Mouse (Mus musculus): ENCODE results near the gene Mapk14. TPM values are rescaled to one million over a fixed set of nuclear protein-coding genes. Genes with fewer than 3 reads are reported as not detected.
A peak's percentile ranks its signal among the peaks of the same experiment; 100 is the strongest.

Mapk14 gene
- polyA plus RNA-seq (2011; ENCODE audit: insufficient read length, low read depth, missing spikeins): 72.0 and 76.5 TPM in 2 replicates

- TF ChIP-seq CTCF (IDR thresholded peaks at IDR 0.05; ENCODE audit: borderline replicate concordance, insufficient read depth, low read length): peak; percentile 57; the same call in 1 of the 2 replicates
- TF ChIP-seq POLR2A (IDR thresholded peaks at IDR 0.05; ENCODE audit: low read depth, low read length): peak; percentile 93
Measured at GRCm38 (mm10) chr17:28690776-28691686, at the start of gene Mapk14. Gene Mapk14 (plus strand): TSS chr17:28691329.

GRCm38 (mm10) chr17:28643697-28644096 lies 47.4 kb upstream of the Mapk14 start:
- Histone ChIP-seq H3K4me3 (ENCODE audit: insufficient read depth, low read length) (no peak overlapping the region), H3K4me1 (ENCODE audit: control insufficient read depth, insufficient read depth, low read length) (no peaks in the 10 kb centered on the region), H3K27ac (ENCODE audit: insufficient read depth, low read length) (no peak overlapping the region)
- TF ChIP-seq POLR2A (IDR thresholded peaks at IDR 0.05; ENCODE audit: low read depth, low read length): no peak
- TF ChIP-seq CTCF (IDR thresholded peaks at IDR 0.05; ENCODE audit: borderline replicate concordance, insufficient read depth, low read length): no peak

More at GRCm38 (mm10) chr17:28690776-28691686, at the start of gene Mapk14:
- H3K4me1 ChIP-seq (ENCODE audit: control insufficient read depth, insufficient read depth, low read length): peaks cover 7% of the 10 kb centered on the region
- peak within 1 kb of the TSS; percentile 74 for H3K27ac ChIP-seq (ENCODE audit: insufficient read depth, low read length)
- H3K4me3 ChIP-seq (ENCODE audit: insufficient read depth, low read length): peak within 1 kb of the TSS; percentile 87

- no peak for TF ChIP-seq POLR2A (IDR thresholded peaks at IDR 0.05; ENCODE audit: low read depth, low read length)
- no peak for TF ChIP-seq CTCF (IDR thresholded peaks at IDR 0.05; ENCODE audit: borderline replicate concordance, insufficient read depth, low read length)
- H3K27ac ChIP-seq (ENCODE audit: insufficient read depth, low read length): no peak overlapping the region
- H3K4me1 ChIP-seq (ENCODE audit: control insufficient read depth, insufficient read depth, low read length): no peaks in the 10 kb centered on the region
Measured at GRCm38 (mm10) chr17:28644112-28644511, 47.0 kb upstream of the Mapk14 start.

GRCm38 (mm10) chr17:28646221-28646620 lies 44.9 kb upstream of the Mapk14 start:
- Histone ChIP-seq H3K4me1 (ENCODE audit: control insufficient read depth, insufficient read depth, low read length) (no peaks in the 10 kb centered on the region), H3K27ac (ENCODE audit: insufficient read depth, low read length) (no peak overlapping the region), H3K4me3 (ENCODE audit: insufficient read depth, low read length) (no peak overlapping the region)
- no peak for TF ChIP-seq POLR2A (IDR thresholded peaks at IDR 0.05; ENCODE audit: low read depth, low read length)
- TF ChIP-seq CTCF (IDR thresholded peaks at IDR 0.05; ENCODE audit: borderline replicate concordance, insufficient read depth, low read length): no peak

More at GRCm38 (mm10) chr17:28644112-28644511, 47.0 kb upstream of the Mapk14 start:
- H3K4me3 ChIP-seq (ENCODE audit: insufficient read depth, low read length): no peak overlapping the region

DNA sequence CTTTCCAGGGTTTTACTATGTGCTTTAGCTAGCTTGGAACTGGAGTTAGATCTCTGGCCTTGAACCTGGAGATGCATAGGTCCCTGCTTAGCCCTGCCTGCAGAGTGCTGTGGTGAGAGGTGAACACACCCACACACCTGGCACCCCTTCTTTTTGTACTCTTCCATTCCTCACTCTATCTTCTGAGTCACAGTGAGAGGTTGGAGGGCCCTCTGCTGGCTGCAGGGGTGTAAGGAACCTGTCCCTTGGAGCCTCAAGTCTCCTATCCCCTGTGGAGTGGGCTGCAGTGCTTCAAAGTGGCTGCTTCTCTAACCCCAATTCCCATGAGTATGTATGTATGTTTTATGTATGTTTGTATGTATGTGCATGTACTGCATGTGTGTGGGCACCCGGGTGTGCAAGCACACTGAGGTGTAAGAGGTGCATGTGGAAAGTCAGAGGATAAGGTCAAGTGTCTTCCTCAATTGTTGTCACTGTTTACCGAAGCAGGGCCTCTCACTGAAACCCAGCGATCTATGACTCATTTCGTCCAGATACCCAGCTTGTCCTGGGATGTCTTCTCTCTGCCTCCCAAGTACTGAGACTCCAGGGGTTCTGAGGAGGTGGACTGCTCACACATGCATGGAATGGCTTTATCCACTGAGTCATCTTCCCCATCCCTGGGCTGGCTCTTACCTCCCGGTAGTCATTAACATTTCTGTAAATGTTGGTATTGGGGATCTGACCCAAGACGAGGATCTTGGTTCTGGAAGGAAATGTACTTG lies 42.3 kb upstream of the Mapk14 start:
- TF ChIP-seq CTCF (IDR thresholded peaks at IDR 0.05; ENCODE audit: borderline replicate concordance, insufficient read depth, low read length) (peak; percentile 34; the same call in 1 of the 2 replicates), POLR2A (IDR thresholded peaks at IDR 0.05; ENCODE audit: low read depth, low read length) (no peak)
- H3K27ac ChIP-seq (ENCODE audit: insufficient read depth, low read length): no peak overlapping the region
- H3K4me3 ChIP-seq (ENCODE audit: insufficient read depth, low read length): no peak overlapping the region
- H3K4me1 ChIP-seq (ENCODE audit: control insufficient read depth, insufficient read depth, low read length): no peaks in the 10 kb centered on the region

DNA sequence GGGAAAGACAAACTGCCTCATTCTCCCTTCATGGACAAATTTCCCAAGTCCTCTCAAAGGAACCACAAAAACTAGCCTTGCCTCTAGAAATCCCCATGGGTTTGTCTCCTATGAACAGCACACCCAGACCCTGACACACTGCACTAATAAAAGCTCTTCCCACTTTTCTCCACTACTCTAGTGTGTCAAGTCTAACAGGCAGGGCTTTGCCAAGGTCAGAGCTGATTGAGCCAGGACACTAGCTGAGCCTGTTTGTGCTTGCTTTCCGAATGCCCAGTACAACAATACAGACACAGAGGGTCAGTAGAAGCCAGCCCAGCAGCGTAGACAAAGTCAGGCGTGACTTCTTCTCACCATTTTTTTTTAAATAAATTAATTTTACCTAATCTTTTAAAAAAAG lies 40.9 kb upstream of the Mapk14 start:
- H3K4me3 ChIP-seq (ENCODE audit: insufficient read depth, low read length): no peak overlapping the region
- no peak overlapping the region for H3K27ac ChIP-seq (ENCODE audit: insufficient read depth, low read length)
- TF ChIP-seq POLR2A (IDR thresholded peaks at IDR 0.05; ENCODE audit: low read depth, low read length) (no peak), CTCF (IDR thresholded peaks at IDR 0.05; ENCODE audit: borderline replicate concordance, insufficient read depth, low read length) (no peak)
- no peaks in the 10 kb centered on the region for H3K4me1 ChIP-seq (ENCODE audit: control insufficient read depth, insufficient read depth, low read length)

GRCm38 (mm10) chr17:28657936-28658335 lies 33.2 kb upstream of the Mapk14 start:
- TF ChIP-seq CTCF (IDR thresholded peaks at IDR 0.05; ENCODE audit: borderline replicate concordance, insufficient read depth, low read length) (no peak), POLR2A (IDR thresholded peaks at IDR 0.05; ENCODE audit: low read depth, low read length) (no peak)
- Histone ChIP-seq H3K4me1 (ENCODE audit: control insufficient read depth, insufficient read depth, low read length) (no peaks in the 10 kb centered on the region), H3K27ac (ENCODE audit: insufficient read depth, low read length) (no peak overlapping the region), H3K4me3 (ENCODE audit: insufficient read depth, low read length) (no peak overlapping the region)

DNA sequence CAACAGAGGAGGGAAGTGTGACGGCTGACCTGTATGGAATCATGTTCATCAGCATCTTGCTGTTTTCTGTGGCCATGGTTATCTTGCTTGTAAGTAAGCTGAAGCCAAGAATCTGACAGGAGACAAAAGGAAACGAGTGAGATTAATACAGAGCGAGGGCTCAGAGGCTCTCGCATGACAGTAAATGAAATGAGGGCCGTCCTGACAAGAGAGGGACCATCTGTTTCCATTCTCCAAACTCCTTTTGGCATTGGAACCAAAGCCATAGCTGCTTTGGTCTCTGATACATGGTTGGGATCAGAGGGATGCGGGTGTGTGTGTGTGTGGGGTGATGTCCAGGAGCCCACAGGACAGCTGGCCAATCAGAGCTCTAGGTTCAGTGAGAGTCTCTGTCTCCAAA lies 31.6 kb upstream of the Mapk14 start:
- TF ChIP-seq CTCF (IDR thresholded peaks at IDR 0.05; ENCODE audit: borderline replicate concordance, insufficient read depth, low read length) (no peak), POLR2A (IDR thresholded peaks at IDR 0.05; ENCODE audit: low read depth, low read length) (no peak)
- H3K4me3 ChIP-seq (ENCODE audit: insufficient read depth, low read length): no peak overlapping the region
- H3K27ac ChIP-seq (ENCODE audit: insufficient read depth, low read length): no peak overlapping the region
- no peaks in the 10 kb centered on the region for H3K4me1 ChIP-seq (ENCODE audit: control insufficient read depth, insufficient read depth, low read length)

DNA sequence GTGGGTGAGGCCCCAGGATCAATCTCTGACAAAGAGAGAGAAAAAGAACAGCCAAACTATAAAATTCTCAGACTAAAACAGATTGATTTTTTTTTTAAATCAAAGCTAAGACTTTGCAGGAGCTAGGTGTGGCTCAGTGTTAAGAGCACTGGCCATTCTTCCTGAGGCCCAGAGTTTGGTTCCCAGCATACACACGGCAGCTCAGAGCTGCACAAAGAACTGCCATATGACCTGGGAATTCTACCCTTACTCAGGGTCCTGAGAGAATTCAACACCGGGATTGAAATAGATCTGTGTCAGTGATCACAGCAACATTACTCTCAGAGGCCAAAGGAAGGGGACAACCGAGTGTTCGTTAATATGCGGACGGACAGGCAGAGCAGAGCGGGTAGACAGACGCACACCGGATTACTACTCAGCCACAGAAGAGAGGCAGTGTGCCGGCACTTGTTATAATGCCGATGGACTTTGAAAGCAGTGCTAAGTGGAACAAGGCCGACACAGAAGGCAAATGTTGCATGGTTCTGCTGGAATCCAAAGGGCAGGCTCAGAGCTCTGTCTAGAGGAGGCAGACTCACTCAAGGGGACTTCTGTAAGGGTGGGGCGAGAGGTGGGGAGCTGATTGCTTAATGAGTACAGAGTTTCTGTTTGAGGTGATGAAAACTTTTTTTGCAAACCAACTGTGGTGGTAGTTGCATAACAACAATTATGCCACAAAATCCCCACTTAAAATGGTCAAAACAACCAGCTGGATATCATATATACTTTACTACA lies 8.6 kb upstream of the Mapk14 start:
- no peak for TF ChIP-seq POLR2A (IDR thresholded peaks at IDR 0.05; ENCODE audit: low read depth, low read length)
- TF ChIP-seq CTCF (IDR thresholded peaks at IDR 0.05; ENCODE audit: borderline replicate concordance, insufficient read depth, low read length): no peak
- Histone ChIP-seq H3K4me1 (ENCODE audit: control insufficient read depth, insufficient read depth, low read length) (no peaks in the 10 kb centered on the region), H3K27ac (ENCODE audit: insufficient read depth, low read length) (no peak overlapping the region), H3K4me3 (ENCODE audit: insufficient read depth, low read length) (no peak overlapping the region)
